Mouse (Mus musculus) limb, embryonic 12.5 days (tissue): Measurements from ENCODE around the gene Galnt2. TPM values are rescaled to one million over a fixed set of nuclear protein-coding genes. Genes with fewer than 3 reads are reported as not detected.

Experiments used
- ATAC-seq: fragments of 200-750 bp; cut with Nextera tagmentation; 2 replicates; pipeline ENCODE4 v1.8.0; 2017; ENCODE audit warnings: low read depth, moderate TSS enrichment; ENCODE audit not compliant: insufficient number of reproducible peaks, insufficient read depth, low FRiP score, low TSS enrichment
- H3K27ac ChIP-seq: fragments of 300-500 bp; sonication (generic); 2 replicates; pipeline ENCODE4 v1.5.1; 2016; ENCODE audit warnings: mild to moderate bottlenecking, moderate library complexity
- H3K27me3 ChIP-seq: fragments of 300-500 bp; sonication (generic); 2 replicates; pipeline ENCODE4 v1.6.1; 2016; ENCODE audit warnings: mild to moderate bottlenecking, moderate library complexity
- H3K36me3 ChIP-seq: fragments of 300-500 bp; sonication (generic); 2 replicates; pipeline ENCODE4 v1.6.1; 2016; ENCODE audit warnings: mild to moderate bottlenecking, moderate library complexity
- H3K4me1 ChIP-seq: fragments of 300-500 bp; sonication (generic); replicated peaks from 2 replicates; pipeline ENCODE4 v1.6.1; 2016
- H3K4me2 ChIP-seq: fragments of 300-500 bp; sonication (generic); 2 replicates; pipeline ENCODE4 v1.6.1; 2016; ENCODE audit warnings: mild to moderate bottlenecking, moderate library complexity
- H3K4me3 ChIP-seq: fragments of 300-500 bp; sonication (generic); replicated peaks from 2 replicates; pipeline ENCODE4 v1.5.1; 2016; ENCODE audit warnings: mild to moderate bottlenecking
- H3K9ac ChIP-seq: fragments of 300-500 bp; sonication (generic); replicated peaks from 2 replicates; pipeline ENCODE4 v1.6.1; 2016; ENCODE audit warnings: mild to moderate bottlenecking, moderate library complexity
- H3K9me3 ChIP-seq: fragments of 300-500 bp; sonication (generic); 2 replicates; pipeline ENCODE4 v1.6.1; 2016; ENCODE audit warnings: mild to moderate bottlenecking, moderate library complexity
- WGBS: fragments of 180-500 bp; shearing (Covaris S2); methylation state at CpG from one replicate; pipeline ENCODE4 v1.1.7; 2016; 5-methylcytosine and 5-hydroxymethylcytosine counted together
- polyA plus RNA-seq: library from polyadenylated mRNA; unstranded; fragments of >200 nt; fragmentation: Nextera tagmentation; extraction: Ambion mirVana; gene quantifications from 2 replicates; pipeline ENCODE4 v1.2.1, GENCODE M21; 2016

Gene Galnt2
- polyA plus RNA-seq, 1 experiment from 2014 or later = 64.3 TPM

DNA sequence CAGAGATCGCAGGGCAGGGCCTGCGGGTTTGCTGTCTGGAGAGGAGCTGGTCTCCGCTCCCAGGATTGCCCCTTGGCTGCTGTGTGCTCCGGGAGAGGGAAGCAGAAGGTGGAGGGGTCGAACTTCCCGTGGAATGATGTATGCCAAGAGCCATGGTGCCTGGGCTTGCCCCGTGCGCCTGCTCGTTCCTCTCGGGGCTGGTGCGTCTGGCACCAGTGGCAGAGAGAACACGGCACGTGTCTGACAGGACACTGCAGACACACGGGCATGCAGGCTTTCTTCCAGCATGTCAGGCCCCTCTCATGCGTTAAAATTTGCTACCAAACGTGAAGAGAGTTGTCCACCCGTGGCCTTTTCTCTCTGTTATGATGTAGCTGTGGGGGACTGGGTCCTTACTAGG lies 80.5 kb downstream of the Galnt2 start:
- Histone ChIP-seq H3K4me3 (no peak overlapping the region), H3K27ac (no peak overlapping the region), H3K36me3 (peaks cover 24% of the 10 kb centered on the region; the same call in 1 of the 2 replicates), H3K9me3 (no peaks in the 10 kb centered on the region), H3K27me3 (no peaks in the 10 kb centered on the region), H3K4me2 (no peak overlapping the region), H3K9ac (no peak overlapping the region), H3K4me1 (peaks cover 15% of the 10 kb centered on the region)
- WGBS = 95% methylated on average over 17 of the region's 17 CpGs
- ATAC-seq = no peak

DNA sequence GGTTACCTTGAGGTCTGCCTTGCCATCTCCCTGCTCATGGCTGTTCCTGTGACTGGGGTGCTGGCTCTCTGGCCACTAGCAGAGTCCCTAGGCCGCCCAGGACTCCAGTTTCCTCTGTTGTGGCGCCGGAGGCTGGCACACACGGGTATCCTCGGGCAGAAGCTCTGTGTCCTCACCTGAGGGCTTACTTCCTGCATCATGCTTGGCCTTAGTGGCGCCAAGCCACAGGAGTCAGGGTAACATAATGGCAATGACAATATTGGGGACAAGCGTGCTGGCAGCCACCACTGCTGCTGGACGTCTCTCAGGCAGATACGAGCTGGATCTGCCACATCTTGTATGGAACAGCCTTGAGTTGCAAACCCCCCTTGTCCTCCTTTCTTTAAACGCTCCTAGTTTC lies 81.0 kb downstream of the Galnt2 start:
- Histone ChIP-seq H3K36me3 (peaks cover 20% of the 10 kb centered on the region; the same call in 1 of the 2 replicates), H3K4me2 (no peak overlapping the region), H3K27ac (no peak overlapping the region), H3K9ac (no peak overlapping the region), H3K27me3 (no peaks in the 10 kb centered on the region), H3K4me3 (no peak overlapping the region), H3K4me1 (peaks cover 19% of the 10 kb centered on the region), H3K9me3 (no peaks in the 10 kb centered on the region)
- ATAC-seq = no peak
- WGBS = 93% methylated on average over 10 of the region's 10 CpGs

- Histone ChIP-seq H3K36me3 (peaks cover 7% of the 10 kb centered on the region; the same call in 1 of the 2 replicates), H3K9me3 (no peaks in the 10 kb centered on the region), H3K27me3 (no peaks in the 10 kb centered on the region), H3K27ac (0 out of 2 replicates have a peak overlapping the region, but pooled peaks have one; percentile 29), H3K4me2 (no peak overlapping the region), H3K4me1 (peaks cover 22% of the 10 kb centered on the region), H3K9ac (no peak overlapping the region), H3K4me3 (no peak overlapping the region)
- WGBS = 63% methylated on average over 10 of the region's 10 CpGs
- no peak for ATAC-seq
These were observed 83.6 kb downstream of the Galnt2 start for GRCm38 (mm10) chr8:124314803-124315202.

DNA sequence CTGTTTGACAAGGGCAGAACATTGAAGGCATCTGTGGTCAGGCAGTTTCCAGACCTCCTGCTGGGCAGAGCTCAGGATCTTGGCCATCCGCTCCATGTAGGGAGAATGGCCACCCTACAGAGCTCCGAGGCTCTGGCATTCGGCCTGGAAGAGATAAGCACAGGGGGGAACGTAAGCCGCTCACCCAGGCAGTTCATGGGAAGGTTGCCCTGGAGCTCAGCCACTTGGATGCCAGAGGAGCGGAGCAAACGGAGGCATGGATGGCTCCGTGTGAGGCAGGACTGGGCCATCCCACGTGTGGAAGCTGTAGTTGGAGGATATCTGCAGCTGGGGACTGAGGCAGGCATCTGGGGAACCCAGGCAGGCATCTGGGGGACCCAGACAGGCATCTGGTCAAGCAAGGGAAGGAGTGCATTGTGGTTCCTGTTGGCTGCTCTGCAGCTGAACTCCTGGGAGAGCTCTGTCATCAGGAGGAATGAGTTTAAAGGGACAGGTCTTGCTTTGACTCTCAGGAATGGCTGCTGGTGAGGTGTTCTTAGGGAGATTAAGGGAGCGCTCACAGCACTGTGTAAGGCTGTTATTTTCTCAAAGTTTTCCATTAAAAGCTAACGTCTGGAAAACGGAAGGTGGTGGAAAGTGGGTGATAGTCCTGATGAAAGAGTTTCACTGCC lies 85.4 kb downstream of the Galnt2 start:
- no peak overlapping the region for H3K27ac ChIP-seq
- no peak overlapping the region for H3K9ac ChIP-seq
- peaks cover 24% of the 10 kb centered on the region for H3K4me1 ChIP-seq
- 67% methylated on average over 12 of the region's 12 CpGs for WGBS
- ATAC-seq = no peak
- no peaks in the 10 kb centered on the region; the same call in 1 of the 2 replicates for H3K36me3 ChIP-seq
- no peak overlapping the region for H3K4me3 ChIP-seq
- H3K4me2 ChIP-seq = no peak overlapping the region
- H3K27me3 ChIP-seq = no peaks in the 10 kb centered on the region
- no peaks in the 10 kb centered on the region for H3K9me3 ChIP-seq

DNA sequence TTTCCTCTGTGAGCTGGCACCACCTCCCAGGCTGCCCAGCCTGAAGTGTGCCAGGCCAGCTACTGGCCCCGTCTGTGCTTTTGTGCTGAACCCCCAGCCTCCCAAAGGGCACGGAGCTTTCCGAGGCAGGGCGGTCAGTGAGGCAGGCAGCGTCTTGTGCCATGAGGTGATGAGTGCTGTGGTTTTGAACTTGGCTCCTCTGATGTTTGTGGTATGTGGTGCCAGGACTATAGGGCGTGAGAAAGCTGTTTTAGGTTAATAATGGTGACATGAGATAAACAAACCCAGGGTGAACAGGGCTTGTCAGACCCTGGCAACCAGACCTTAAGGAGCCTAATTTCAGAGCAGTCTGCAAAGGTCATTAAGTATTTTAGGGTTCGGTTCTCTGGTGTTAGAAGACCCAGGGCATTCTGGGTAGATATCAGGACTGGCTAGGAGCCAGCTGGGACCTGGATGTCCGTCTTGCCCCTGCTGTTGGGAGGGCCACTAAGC lies 86.0 kb downstream of the Galnt2 start:
- Histone ChIP-seq H3K9ac (no peak overlapping the region), H3K9me3 (no peaks in the 10 kb centered on the region), H3K36me3 (0 out of 2 replicates have a peak, but pooled peaks cover 1% of the 10 kb centered on the region), H3K4me2 (no peak overlapping the region), H3K27ac (no peak overlapping the region), H3K4me1 (peaks cover 26% of the 10 kb centered on the region), H3K4me3 (no peak overlapping the region), H3K27me3 (no peaks in the 10 kb centered on the region)
- no peak for ATAC-seq
- 61% methylated on average over 8 of the region's 8 CpGs for WGBS

DNA sequence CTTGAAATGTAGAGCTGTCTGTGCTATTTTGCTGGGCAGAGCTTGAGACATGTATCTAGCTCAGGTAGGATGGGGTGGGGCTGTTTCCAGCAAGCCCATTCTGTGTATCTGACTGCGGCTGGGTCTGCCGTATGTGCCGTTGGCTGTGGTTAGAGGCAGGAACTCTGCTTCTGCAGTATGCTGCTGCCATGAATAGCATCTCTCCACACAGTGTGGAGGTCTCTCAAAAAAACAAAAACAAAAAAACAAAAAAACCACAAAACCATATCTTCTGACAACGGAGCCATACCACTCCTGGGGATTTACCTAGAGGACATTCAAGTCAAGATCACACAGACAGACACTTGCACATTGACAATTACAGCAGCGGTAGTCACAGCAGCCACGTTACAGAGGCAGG lies 86.6 kb downstream of the Galnt2 start:
- H3K4me1 ChIP-seq = peaks cover 26% of the 10 kb centered on the region
- no peak overlapping the region for H3K9ac ChIP-seq
- no peak overlapping the region for H3K27ac ChIP-seq
- ATAC-seq = no peak
- no peak overlapping the region for H3K4me3 ChIP-seq
- H3K27me3 ChIP-seq = no peaks in the 10 kb centered on the region
- no peak overlapping the region for H3K4me2 ChIP-seq
- WGBS = 88% methylated on average over 6 of the region's 6 CpGs
- no peaks in the 10 kb centered on the region for H3K9me3 ChIP-seq
- H3K36me3 ChIP-seq = peaks cover 7% of the 10 kb centered on the region; the same call in 1 of the 2 replicates

DNA sequence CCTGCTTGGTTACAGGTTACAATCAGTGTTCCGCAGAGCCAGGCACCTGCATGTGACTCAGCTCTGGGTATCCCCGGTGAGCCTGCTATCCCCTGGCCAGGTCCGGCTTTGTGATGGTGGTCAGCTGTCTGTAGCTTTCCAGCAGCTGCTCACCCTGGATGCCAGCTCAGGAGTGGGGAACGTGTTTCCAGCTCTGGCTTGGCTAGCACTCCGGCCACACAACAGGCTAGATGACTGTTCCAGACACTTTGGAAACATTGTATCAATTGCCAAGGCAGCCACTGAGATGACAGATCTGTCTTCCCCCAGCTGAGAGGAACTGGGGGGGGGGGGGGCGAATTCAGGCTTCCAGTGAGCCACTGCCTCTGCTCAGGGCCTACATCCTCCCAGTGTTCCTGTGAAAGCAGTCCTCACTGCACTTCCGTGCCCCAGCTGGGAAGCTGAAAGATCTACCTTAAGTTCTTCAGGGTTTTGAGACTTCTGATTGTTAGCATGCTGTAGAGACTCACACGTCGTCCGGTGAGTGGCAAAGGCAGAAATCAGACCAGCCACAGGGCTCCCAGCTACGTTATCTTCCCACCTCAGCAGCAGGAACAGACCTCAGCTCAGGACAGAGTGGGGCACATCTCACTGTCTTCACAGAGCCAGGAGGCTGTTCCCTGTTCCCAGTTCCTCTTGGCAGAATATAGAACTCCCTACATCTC lies 87.6 kb downstream of the Galnt2 start:
- no peak overlapping the region for H3K9ac ChIP-seq
- H3K4me2 ChIP-seq = no peak overlapping the region
- H3K27me3 ChIP-seq = no peaks in the 10 kb centered on the region
- H3K27ac ChIP-seq = no peak overlapping the region
- H3K36me3 ChIP-seq = peaks cover 15% of the 10 kb centered on the region
- no peaks in the 10 kb centered on the region for H3K9me3 ChIP-seq
- no peak overlapping the region for H3K4me3 ChIP-seq
- no peak for ATAC-seq
- 78% methylated on average over 11 of the region's 11 CpGs for WGBS
- peaks cover 26% of the 10 kb centered on the region for H3K4me1 ChIP-seq

- H3K4me2 ChIP-seq = no peak overlapping the region
- H3K27me3 ChIP-seq = no peaks in the 10 kb centered on the region
- H3K4me3 ChIP-seq = no peak overlapping the region
- no peak overlapping the region for H3K27ac ChIP-seq
- peaks cover 20% of the 10 kb centered on the region for H3K36me3 ChIP-seq
- H3K9ac ChIP-seq = no peak overlapping the region
- no peaks in the 10 kb centered on the region for H3K9me3 ChIP-seq
- no peak for ATAC-seq
- peaks cover 24% of the 10 kb centered on the region for H3K4me1 ChIP-seq
- 82% methylated on average over 4 of the region's 4 CpGs for WGBS
These were observed 88.1 kb downstream of the Galnt2 start for GRCm38 (mm10) chr8:124319316-124319652.

DNA sequence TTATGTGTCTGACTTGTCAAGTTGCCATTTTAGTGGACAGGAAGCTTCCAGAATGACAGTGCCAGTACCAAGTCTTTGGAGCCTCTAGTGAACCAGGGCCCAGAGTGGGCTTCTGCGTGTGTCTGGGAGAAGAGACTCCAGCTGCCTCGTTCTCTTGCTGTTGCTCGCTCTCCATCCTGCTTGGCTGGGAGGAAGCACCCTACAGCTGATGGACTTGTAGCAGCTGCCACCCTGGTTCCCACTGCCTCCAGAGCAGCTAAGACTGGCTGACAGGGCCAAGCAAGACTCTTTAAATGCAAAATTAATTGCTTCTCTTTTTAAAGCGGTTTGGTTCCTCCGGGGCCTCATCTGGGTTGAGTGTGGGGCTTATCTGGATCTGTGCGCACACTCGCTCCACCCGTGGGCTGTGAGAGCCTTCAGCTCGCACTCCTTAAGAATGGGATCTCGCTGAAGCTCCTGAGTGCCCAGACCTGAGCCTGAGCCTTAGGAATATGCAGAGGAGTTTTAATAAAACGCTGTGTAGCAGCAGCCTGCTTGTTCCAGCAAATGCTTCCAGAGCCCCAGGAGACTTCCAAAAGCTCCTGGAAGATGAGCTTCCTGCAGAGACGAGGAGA lies 90.1 kb downstream of the Galnt2 start:
- H3K36me3 ChIP-seq = peaks cover 40% of the 10 kb centered on the region
- no peak overlapping the region for H3K27ac ChIP-seq
- no peaks in the 10 kb centered on the region for H3K27me3 ChIP-seq
- no peak for ATAC-seq
- H3K4me3 ChIP-seq = no peak overlapping the region
- no peak overlapping the region for H3K4me2 ChIP-seq
- WGBS = 75% methylated on average over 12 of the region's 12 CpGs
- H3K9ac ChIP-seq = no peak overlapping the region
- no peaks in the 10 kb centered on the region for H3K9me3 ChIP-seq
- peaks cover 15% of the 10 kb centered on the region for H3K4me1 ChIP-seq

DNA sequence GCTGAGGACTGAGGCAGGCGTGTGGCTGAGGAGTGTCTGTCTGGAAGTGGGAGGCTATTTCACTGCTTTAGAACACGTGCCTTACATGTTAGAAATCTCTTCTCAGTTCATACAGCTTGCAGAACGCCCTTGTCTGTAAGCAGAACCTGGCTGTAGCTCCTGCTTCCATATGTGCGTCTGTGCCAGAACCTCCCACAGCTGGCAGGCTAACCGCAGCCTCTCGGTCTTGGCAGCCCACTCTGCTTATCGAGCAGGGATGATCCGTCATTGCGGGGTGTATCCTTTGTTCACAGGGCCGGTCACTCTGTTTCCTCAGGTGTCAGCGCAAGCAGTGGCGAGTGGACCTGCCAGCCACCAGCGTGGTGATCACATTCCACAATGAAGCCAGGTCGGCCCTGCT lies 92.2 kb downstream of the Galnt2 start:
- H3K4me1 ChIP-seq = 0 out of 2 replicates have a peak, but pooled peaks cover 4% of the 10 kb centered on the region
- no peak overlapping the region for H3K4me3 ChIP-seq
- H3K27me3 ChIP-seq = no peaks in the 10 kb centered on the region
- no peak overlapping the region for H3K9ac ChIP-seq
- no peak for ATAC-seq
- 94% methylated on average over 14 of the region's 14 CpGs for WGBS
- H3K4me2 ChIP-seq = no peak overlapping the region
- no peak overlapping the region for H3K27ac ChIP-seq
- H3K36me3 ChIP-seq = peaks cover 60% of the 10 kb centered on the region
- no peaks in the 10 kb centered on the region for H3K9me3 ChIP-seq

DNA sequence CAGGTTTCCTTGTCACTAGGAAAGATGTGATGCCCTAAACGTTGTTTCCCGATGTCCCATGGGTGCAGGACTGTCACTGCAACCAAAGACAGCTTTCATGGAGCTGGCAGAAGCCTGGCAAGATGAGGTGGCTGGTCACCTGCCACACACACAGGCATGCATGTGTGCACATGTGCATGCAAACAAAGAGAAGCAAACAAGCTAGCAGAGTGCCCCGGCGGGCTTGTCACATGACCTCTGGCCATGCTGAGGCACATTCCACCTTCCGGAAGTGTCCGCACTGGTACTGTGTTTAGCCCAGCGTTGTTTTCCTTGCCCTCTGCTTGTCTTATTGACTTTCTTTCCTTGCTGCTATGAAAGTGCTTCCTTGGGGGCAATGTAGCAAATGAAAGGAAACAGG lies 97.1 kb downstream of the Galnt2 start:
- no peaks in the 10 kb centered on the region for H3K27me3 ChIP-seq
- no peak for ATAC-seq
- H3K4me1 ChIP-seq = no peaks in the 10 kb centered on the region
- no peaks in the 10 kb centered on the region for H3K9me3 ChIP-seq
- no peak overlapping the region for H3K27ac ChIP-seq
- no peak overlapping the region for H3K9ac ChIP-seq
- peaks cover 90% of the 10 kb centered on the region for H3K36me3 ChIP-seq
- 89% methylated on average over 7 of the region's 7 CpGs for WGBS
- H3K4me2 ChIP-seq = no peak overlapping the region
- H3K4me3 ChIP-seq = no peak overlapping the region
